Mouse (Mus musculus) kidney, postnatal 25 days (tissue): ENCODE results near the gene Tbl2.
A peak's percentile ranks its signal among the peaks of the same experiment; 100 is the strongest.

Experiments
- DNase-seq, 2 experiments: peaks; one replicate each; pipeline ENCODE4 v3.0.0; 2021; ENCODE audit warnings: mixed read lengths in 2 of 2

The Tbl2 gene

DNA sequence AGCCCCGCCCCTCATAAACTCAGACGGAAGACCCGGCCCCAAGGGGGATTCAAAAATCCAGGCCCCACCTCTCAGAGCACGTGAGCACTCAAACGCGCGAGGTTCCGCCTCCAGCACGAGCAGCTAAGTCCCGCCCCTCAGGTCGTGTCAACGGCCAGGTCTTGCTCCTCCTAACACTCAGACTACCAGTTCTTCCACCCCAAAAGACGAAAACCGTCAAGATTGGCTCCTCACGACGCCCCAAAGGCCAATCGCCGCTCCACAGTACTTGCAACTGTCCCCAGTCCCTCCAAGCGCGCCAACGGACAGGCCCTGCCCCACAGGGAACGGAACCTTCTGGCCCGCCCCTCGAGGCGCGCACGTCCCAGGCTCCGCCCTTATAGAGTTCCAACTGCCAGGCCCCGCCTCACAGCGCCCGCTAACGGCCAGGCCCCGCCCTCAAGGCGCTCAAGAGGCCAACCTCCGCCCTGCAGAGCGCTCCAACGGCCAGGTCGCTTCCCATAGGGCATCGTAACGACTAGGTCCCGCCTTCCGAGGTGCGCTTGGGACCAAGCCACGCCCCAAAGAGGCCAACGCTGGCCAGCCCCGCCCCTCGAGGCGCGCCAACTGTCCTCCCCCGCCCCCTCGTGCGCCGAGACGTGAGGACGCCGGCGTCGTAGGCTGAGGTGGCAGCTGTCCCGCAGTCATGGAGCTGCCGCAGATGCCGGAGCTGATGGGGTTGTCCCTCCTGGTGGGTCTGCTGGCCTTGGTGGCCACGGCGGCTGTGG is at the start of gene Tbl2:
Gene Tbl2, plus strand, starts transcription at position 605 of the 767 bp plus-strand sequence.
- peak; percentile 99 to 100 for DNase-seq

GRCm38 (mm10) chr5:135100981-135101380 is 48.5 kb upstream of the Tbl2 start:
- DNase-seq = no peak

- DNase-seq = peak in 1 of 2 experiments; percentile 57
Measured at GRCm38 (mm10) chr5:135103999-135104660, 45.3 kb upstream of the Tbl2 start.

- peak; percentile 97 for DNase-seq
Measured at GRCm38 (mm10) chr5:135106758-135107256, 42.6 kb upstream of the Tbl2 start.

GRCm38 (mm10) chr5:135107521-135108501 is 41.6 kb upstream of the Tbl2 start:
- peak; percentile 95 to 96 for DNase-seq

DNA sequence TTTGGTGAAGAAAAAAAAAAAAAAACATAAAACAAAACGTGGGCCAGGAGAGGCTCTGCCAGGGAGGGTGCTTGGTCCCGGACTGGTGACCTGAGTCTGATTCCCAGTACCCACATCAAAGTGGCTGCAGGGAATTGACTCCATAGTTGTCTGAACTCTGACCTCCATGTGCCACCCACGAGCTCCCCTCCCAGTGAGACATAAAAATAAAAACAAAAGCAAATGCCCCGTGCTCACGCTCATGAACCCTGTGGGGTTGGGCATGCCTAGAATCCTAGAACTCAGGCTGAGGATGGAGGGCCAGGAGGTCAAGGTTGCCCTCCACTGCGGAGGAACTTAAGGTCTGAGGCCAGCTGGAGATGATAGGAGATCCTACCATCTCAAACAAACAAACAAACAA is 40.4 kb upstream of the Tbl2 start:
- peak; percentile 50 to 73 for DNase-seq

GRCm38 (mm10) chr5:135109426-135109825 is 40.0 kb upstream of the Tbl2 start:
- DNase-seq = peak; percentile 22 to 84

GRCm38 (mm10) chr5:135109976-135110375 is 39.5 kb upstream of the Tbl2 start:
- peak; percentile 53 to 73 for DNase-seq

GRCm38 (mm10) chr5:135113782-135114181 is 35.7 kb upstream of the Tbl2 start:
- DNase-seq = peak; percentile 32 to 75

DNA sequence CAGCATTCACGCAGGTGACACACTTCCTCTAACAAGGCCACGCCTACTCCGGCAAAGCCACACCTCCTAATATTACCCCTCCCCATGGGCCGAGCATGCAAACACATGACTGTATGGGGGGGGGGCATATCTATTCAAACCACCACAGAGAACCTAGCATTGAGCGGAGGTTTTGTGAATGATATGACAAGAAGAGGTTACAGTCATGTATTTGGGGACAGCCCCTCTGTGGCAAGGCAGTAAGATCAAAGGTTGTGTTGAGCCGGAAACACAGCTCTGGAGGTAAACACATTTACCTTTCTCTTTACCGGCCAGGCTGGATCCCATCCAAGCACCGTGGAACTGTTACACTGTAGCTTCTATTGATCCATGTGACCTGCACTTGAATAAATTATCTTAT is 34.2 kb upstream of the Tbl2 start:
- DNase-seq = no peak

- peak; percentile 77 to 84 for DNase-seq
Measured at GRCm38 (mm10) chr5:135118589-135119081, 30.8 kb upstream of the Tbl2 start.

DNA sequence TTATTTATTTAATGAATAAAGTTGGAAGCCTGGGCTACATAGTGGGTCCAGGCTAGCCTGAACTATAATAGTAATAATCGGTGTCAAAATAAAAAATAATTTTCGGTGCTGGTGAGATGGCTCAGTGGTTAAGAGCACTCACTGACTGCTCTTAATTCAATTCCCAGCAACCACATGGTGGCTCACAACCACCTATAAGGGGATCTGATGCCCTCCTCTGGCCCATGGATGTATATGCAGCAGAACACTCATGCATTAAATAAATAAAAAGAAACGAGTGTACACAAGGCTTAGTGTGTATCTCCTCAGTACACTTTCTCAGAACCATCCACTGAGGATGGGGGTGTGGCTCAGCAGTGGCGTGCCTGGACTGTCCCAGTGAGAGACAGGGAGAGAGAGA is 28.7 kb upstream of the Tbl2 start:
- no peak for DNase-seq

DNA sequence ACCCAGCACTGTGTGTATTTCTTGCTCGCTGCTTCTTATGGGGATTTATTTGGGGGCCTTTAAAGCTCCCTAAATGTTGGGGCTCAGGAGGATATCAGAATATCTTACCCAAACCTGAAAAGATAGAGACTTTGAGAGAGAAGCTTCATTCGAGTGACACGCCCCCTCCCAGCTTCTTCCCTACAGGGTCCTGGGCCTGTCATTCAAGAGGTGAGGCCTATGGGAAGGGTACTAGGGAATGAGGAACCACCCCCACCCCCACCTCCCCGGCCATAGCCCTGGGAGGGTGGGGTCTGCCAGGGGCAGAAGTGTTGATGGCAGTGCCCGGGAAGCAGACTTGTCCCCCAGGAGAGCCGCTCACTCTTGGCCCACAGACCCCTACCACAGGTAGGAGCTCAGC is 23.3 kb upstream of the Tbl2 start:
- no peak for DNase-seq

- no peak for DNase-seq
Measured at GRCm38 (mm10) chr5:135127669-135128068, 21.8 kb upstream of the Tbl2 start.

GRCm38 (mm10) chr5:135129747-135130146 is 19.7 kb upstream of the Tbl2 start:
- no peak for DNase-seq

DNA sequence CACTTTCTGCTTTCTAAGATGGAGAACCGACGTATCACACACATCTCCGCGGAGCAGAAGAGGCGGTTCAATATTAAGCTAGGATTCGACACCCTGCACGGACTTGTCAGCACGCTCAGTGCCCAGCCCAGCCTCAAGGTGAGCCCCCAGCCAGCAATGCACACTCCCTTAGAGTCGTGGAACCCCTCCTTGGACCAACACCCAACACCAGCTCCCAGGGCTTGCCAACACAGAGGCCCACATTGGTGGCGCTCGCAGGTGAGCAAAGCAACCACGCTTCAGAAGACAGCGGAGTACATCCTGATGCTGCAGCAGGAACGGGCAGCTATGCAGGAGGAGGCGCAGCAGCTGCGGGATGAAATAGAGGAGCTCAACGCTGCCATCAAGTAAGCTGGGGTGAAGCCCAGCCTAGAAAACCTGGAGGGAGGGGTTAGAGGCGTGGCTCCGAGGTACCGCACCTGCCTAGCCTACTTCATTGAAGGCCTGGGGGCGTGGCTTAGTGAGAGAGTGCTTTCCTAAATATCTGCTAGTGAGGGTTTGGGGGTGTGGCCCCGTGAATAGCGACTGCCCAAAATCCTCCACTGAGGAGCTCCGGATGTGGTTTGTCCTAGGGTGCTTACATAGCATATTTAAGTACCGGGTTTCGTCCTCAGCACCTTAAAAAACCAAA is 15.6 kb upstream of the Tbl2 start:
- peak; percentile 69 to 75 for DNase-seq

GRCm38 (mm10) chr5:135134534-135134933 is 14.9 kb upstream of the Tbl2 start:
- peak in 1 of 2 experiments; percentile 52 for DNase-seq

DNA sequence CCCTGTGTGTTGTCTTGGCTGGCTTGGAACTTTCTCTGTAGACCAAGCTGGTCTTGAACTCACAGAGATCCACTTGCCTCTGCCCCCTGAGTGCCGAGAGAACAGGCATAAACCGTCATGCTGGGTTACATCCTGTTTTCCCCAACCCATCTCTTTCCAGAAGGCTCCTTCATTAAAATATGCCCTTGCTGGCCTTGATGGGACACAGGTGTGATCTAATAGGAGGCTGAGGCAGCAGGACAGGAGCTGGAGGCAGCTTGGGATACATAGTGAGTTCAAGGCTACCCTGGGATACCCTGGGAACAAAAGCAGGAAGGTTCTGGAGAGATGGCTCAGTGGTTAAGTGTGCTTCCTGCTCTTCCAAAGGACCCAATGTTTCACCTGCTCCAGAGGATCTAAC is 9.6 kb upstream of the Tbl2 start:
- no peak for DNase-seq

GRCm38 (mm10) chr5:135144469-135144868 is 5.0 kb upstream of the Tbl2 start:
- DNase-seq = no peak

DNA sequence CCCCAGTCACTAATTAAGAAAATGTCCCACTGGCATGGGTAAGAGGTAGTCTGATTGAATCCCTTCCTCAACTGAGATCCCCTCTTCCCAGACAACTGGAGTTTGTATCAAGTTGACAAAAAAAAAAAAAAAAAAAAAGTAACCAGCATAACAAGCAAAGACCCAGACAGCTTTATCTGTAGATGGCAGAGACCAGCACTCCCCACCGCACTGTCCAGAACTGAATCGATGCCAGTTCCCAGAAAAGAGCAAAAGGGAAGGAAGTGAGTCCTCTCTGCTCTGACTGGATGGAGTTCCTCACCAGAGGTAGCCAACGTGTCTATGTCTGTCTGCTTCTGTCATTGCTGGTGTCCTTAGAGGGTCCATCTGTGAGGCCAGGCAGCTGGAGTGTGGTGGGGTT is 3.9 kb upstream of the Tbl2 start:
- DNase-seq = no peak

DNA sequence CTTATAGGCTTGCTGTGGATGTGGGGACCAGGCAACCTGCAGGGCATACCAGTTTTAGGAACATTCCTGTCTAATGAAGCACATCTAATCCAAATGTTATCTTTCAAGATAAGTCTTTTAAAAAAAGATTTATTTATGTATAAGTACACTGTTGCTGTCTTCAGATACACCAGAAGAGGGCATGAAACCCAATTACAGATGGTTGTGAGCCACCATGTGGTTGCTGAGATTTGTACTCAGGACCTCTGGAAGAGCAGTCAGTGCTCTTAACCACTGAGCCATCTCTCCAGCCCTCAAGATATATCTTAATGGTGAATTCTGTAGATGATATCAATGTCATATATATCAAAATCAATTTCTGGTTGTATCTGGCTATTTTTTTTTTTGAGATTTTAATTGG is 3.5 kb upstream of the Tbl2 start:
- DNase-seq = no peak

GRCm38 (mm10) chr5:135148715-135149052 is 773 bp upstream of the Tbl2 start:
- DNase-seq = no peak
